Mouse (Mus musculus) kidney, embryonic 16.5 days (tissue): Measurements from ENCODE around the gene Lag3. TPM values are rescaled to one million over a fixed set of nuclear protein-coding genes. Genes with fewer than 3 reads are reported as not detected.

ENCODE experiments used
- ATAC-seq: fragments of 200-750 bp; cut with Nextera tagmentation; 2 replicates; pipeline ENCODE4 v1.8.0; 2017; ENCODE audit warnings: moderate TSS enrichment; ENCODE audit not compliant: low FRiP score, low TSS enrichment
- H3K27ac ChIP-seq: fragments of 300-500 bp; sonication (generic); 2 replicates; pipeline ENCODE4 v1.5.1; 2014; ENCODE audit warnings: low read length
- H3K27me3 ChIP-seq: fragments of 300-500 bp; sonication (generic); 2 replicates; pipeline ENCODE4 v1.6.1; 2014; ENCODE audit warnings: low read length, control low read depth, mixed read lengths; ENCODE audit not compliant: insufficient read depth
- H3K36me3 ChIP-seq: fragments of 300-500 bp; sonication (generic); 2 replicates; pipeline ENCODE4 v1.6.1; 2014; ENCODE audit warnings: low read length, control low read depth, mixed read lengths; ENCODE audit not compliant: insufficient read depth
- H3K4me1 ChIP-seq: fragments of 300-500 bp; sonication (generic); 2 replicates; pipeline ENCODE4 v1.6.1; 2014; ENCODE audit warnings: low read length, control low read depth, mixed read lengths; ENCODE audit not compliant: insufficient read depth
- H3K4me2 ChIP-seq: fragments of 300-500 bp; sonication (generic); replicated peaks from 2 replicates; pipeline ENCODE4 v1.6.1; 2014; ENCODE audit warnings: low read depth, low read length
- H3K4me3 ChIP-seq: fragments of 300-500 bp; sonication (generic); 2 replicates; pipeline ENCODE4 v1.5.1; 2014; ENCODE audit warnings: mild to moderate bottlenecking, low read length
- H3K9ac ChIP-seq: fragments of 300-500 bp; sonication (generic); replicated peaks from 2 replicates; pipeline ENCODE4 v1.6.1; 2014; ENCODE audit warnings: low read length
- H3K9me3 ChIP-seq: fragments of 300-500 bp; sonication (generic); 2 replicates; pipeline ENCODE4 v1.6.1; 2016; ENCODE audit warnings: low read length, control low read depth
- WGBS: fragments of 180-500 bp; shearing (Covaris S2); extraction: QIAGEN DNeasy Blood & Tissue Kit; methylation state at CpG from one replicate; pipeline ENCODE4 v1.1.7; 2014; 5-methylcytosine and 5-hydroxymethylcytosine counted together
- polyA plus RNA-seq: library from polyadenylated mRNA; unstranded; fragments of >200 nt; fragmentation: Nextera tagmentation; extraction: Ambion mirVana; gene quantifications from 2 replicates; pipeline ENCODE4 v1.2.1, GENCODE M21; 2015

Gene Lag3
- polyA plus RNA-seq, 1 experiment from 2014 or later = 1.3 TPM

DNA sequence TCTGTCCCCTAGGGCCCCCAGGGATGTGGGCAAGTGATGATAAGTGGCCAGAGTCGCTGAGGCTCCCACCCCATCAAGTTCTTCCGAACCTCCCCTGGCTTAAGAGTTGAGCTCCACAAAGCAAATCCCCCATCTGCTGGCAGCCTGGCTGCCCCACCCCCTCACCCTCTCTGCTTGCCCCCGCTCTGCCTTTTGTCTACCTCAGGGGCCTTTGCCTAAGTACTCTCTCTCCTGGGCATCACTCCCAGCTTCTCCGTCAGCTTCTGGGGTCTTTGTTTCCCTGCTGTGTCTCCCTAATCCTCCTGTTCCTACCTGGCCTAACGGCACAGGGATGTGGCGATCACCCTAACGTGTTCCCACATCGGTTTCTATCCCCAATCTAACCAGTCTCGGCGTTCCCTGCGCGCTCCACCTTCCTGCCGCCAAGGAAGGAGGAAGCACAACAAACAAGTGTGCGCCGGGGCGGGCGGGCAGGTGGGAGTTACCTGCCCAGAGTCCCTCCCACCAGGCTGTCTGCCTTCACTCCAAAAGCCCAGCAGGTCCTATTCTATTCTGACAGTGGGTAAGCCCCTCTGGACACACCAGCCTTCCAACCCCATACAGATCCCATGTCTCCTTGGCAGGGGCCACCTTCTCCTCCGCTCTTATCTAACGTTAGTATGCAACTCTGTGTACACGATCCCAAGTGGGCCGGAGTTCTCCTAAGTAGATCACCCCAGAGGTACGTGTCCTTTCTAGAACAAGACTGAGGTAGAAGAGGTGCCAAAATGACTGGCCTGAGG lies 3.8 kb upstream of the Lag3 start:
- H3K36me3 ChIP-seq = peaks cover 23% of the 10 kb centered on the region
- peak overlapping the region; percentile 99 for H3K4me2 ChIP-seq
- peaks cover 48% of the 10 kb centered on the region for H3K4me1 ChIP-seq
- peak overlapping the region; percentile 99 for H3K27ac ChIP-seq
- no peaks in the 10 kb centered on the region for H3K9me3 ChIP-seq
- no peaks in the 10 kb centered on the region for H3K27me3 ChIP-seq
- 19% methylated on average over 22 of the region's 22 CpGs for WGBS
- H3K4me3 ChIP-seq = peak overlapping the region; percentile 68
- H3K9ac ChIP-seq = peak overlapping the region; percentile 100
- no peak for ATAC-seq

DNA sequence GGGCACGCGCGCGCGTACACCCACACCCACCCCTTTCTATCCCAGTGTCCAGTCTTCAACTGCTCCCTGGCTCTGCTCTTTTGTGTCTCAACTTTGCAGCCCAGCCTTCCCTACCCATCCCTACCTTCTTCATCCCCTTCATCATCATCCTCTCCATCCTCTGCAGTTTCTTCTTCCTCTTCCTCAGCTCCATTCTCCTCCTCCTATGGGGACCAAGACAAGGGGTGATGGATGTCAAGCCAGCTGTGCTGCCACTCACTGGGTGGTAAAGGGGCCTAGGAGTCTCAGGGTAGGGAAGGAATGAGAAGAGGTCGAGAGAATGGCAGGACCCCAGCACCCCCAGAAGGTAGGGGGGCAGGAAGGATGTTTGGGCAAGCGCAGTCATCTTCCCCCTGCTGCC lies 3.0 kb upstream of the Lag3 start:
- WGBS = 89% methylated on average over 7 of the region's 7 CpGs
- peak overlapping the region; percentile 27 for H3K9ac ChIP-seq
- H3K4me3 ChIP-seq = no peak overlapping the region
- H3K27me3 ChIP-seq = no peaks in the 10 kb centered on the region
- no peak for ATAC-seq
- H3K9me3 ChIP-seq = no peaks in the 10 kb centered on the region
- H3K4me1 ChIP-seq = peaks cover 51% of the 10 kb centered on the region
- peak overlapping the region; percentile 99 for H3K4me2 ChIP-seq
- H3K27ac ChIP-seq = 0 out of 2 replicates have a peak overlapping the region, but pooled peaks have one; percentile 9
- H3K36me3 ChIP-seq = peaks cover 23% of the 10 kb centered on the region

DNA sequence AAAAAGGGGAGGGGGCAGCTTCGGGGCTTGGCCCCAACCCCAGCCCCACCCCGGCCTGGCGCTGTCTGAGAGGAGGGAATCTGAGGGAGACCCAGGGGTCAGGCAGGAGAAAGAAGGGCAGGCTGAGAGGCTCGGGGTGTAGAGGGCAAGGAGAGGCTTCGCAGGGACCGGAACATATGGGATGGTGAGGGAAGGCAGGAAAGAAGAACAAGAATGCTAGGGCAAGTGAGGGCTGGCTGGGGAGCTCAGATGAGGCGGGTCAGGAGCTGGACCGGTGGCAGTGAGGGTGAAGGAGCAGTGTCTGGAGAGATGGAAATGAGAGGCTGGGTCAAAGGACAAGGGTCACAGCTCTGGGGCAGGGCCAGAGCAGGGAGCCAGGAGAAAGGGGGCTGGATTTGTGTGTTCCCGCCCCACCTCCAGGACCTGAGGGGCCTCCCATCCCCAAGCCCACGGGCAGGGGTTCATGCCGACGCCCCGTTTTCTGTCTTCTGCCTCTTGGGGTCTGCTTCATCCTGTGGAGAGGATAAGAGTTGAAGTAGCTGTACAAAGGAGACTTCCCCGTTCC lies 2.3 kb upstream of the Lag3 start:
- no peak for ATAC-seq
- Histone ChIP-seq H3K27me3 (no peaks in the 10 kb centered on the region), H3K36me3 (peaks cover 23% of the 10 kb centered on the region), H3K27ac (0 out of 2 replicates have a peak overlapping the region, but pooled peaks have one; percentile 9), H3K9me3 (no peaks in the 10 kb centered on the region), H3K4me2 (no peak overlapping the region), H3K9ac (no peak overlapping the region), H3K4me3 (no peak overlapping the region), H3K4me1 (peaks cover 45% of the 10 kb centered on the region)
- WGBS = 70% methylated on average over 13 of the region's 14 CpGs

DNA sequence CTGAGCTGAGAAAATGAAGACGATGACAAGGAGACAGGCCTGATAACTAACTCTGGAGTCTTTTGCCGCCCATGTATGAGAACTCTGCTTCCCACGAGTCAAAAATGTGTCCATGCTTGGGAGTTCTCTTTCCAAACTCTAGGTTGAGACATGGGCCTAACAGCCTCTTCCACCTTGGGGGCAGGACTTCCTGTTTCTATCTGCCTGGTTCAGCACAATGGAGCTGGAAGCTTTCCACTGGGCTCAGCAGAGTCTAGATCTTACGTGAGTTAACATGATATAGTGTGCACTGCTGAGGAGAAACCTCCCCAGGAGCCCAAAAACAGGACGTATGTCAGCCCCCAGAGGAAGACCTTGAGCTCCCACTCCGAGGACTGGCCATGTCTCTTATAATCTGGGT lies 1.7 kb upstream of the Lag3 start:
- peaks cover 23% of the 10 kb centered on the region for H3K36me3 ChIP-seq
- H3K27me3 ChIP-seq = no peaks in the 10 kb centered on the region
- no peak overlapping the region for H3K27ac ChIP-seq
- ATAC-seq = no peak
- no peaks in the 10 kb centered on the region for H3K9me3 ChIP-seq
- peaks cover 39% of the 10 kb centered on the region for H3K4me1 ChIP-seq
- no peak overlapping the region for H3K9ac ChIP-seq
- H3K4me2 ChIP-seq = no peak overlapping the region
- H3K4me3 ChIP-seq = no peak overlapping the region
- 70% methylated on average over 6 of the region's 6 CpGs for WGBS

DNA sequence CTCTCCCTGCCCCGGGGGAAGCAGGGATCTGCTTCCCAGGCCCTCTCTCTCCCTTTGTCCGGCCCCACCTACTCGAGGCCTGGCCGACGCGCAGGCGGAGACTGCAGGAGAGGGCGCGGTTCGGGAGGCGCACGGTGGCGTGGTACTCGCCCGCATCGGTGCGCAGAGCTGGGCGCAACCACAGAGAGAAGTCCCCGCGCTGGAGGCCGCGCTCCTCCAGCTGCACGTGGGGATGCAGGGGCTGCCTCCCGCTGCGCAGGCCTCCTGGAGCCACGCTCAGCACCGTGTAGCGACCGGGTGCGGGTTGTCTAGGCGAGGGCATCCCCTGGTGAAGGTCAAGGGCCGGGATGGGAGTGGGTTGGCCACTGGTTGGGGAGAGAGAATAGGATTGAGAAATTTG lies 1.5 kb downstream of the Lag3 start:
- peak overlapping the region; percentile 50 for H3K9ac ChIP-seq
- peaks cover 23% of the 10 kb centered on the region for H3K36me3 ChIP-seq
- peak overlapping the region; percentile 41 for H3K4me2 ChIP-seq
- no peaks in the 10 kb centered on the region for H3K9me3 ChIP-seq
- H3K27ac ChIP-seq = no peak overlapping the region; the same call in 1 of the 2 replicates
- peak; percentile 23; the same call in 1 of the 2 replicates for ATAC-seq
- H3K4me3 ChIP-seq = peak overlapping the region; percentile 14
- peaks cover 29% of the 10 kb centered on the region for H3K4me1 ChIP-seq
- WGBS = 4% methylated on average over 32 of the region's 32 CpGs
- H3K27me3 ChIP-seq = no peaks in the 10 kb centered on the region

DNA sequence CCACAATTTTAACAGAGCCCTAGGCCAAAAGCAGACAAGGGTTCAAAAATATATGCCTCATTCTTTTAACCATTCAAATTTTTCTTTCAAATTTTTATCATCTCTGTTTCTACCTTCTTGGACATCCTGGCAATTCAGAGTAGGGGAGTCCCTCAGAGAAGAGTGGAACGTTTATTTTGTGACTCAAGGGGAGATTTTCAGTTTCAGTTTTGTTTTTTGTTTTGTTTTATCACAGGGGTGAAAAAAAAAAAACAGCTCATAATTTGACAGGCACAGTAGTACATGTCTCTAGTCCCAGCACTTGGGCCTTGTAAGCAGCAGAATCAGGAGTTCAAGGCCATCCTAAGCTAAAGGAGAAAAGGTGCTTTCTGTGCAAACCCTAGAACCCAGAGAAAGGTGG lies 3.7 kb downstream of the Lag3 start:
- H3K9me3 ChIP-seq = no peaks in the 10 kb centered on the region

DNA sequence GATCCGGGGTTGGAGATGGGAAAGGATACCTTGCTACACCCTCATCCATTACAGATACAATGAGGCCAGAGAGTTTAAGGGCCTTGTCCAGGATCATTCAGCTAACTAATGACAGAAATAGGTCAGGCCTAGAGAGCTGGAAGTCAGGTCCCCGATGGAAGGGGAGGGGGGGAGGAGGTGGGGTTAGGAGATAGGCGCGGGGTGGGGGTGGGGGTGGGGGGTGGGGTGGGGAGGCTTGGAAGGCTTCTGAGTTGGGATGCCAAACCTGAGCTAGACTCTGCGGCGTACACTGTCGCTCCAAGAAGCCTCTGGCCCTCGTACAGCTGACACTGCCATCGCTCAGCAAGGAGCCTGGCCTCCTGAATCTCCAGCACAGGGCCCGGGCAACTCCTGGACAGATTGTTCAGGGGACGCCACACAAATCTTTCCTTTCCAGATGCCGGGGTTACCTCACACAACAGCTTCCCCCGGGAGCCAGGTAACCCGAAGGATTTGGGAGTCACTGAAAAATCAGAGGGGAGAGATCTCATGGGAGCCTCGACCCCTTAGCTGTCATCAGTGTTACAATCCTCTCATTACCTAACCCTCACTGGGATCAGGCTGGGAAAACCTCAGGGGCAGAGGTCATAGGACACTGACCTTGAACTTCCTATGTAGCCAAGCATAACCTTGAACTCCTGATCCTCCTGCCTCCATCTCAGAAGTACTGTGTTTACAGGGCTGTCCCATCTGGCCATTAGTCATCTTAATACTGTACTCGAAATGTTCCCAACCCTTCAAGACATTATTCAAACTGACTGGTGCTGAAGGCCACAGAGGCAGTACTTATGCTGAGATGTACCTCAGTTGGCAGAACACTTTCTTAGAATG lies 6.3 kb downstream of the Lag3 start:
- Histone ChIP-seq H3K4me2 (peak overlapping the region; percentile 73), H3K36me3 (no peaks in the 10 kb centered on the region), H3K4me3 (peak overlapping the region; percentile 61), H3K27ac (peak overlapping the region; percentile 99), H3K9ac (peak overlapping the region; percentile 77), H3K9me3 (no peaks in the 10 kb centered on the region), H3K4me1 (peaks cover 21% of the 10 kb centered on the region), H3K27me3 (no peaks in the 10 kb centered on the region)
- 43% methylated on average over 14 of the region's 16 CpGs for WGBS
- ATAC-seq = 0 out of 2 replicates have a peak, but pooled peaks have one; percentile 3

More for the DNA sequence above, 3.7 kb downstream of the Lag3 start:
- Histone ChIP-seq H3K27ac (no peak overlapping the region), H3K4me1 (peaks cover 26% of the 10 kb centered on the region), H3K27me3 (no peaks in the 10 kb centered on the region), H3K4me2 (no peak overlapping the region), H3K36me3 (0 out of 2 replicates have a peak, but pooled peaks cover 3% of the 10 kb centered on the region), H3K4me3 (no peak overlapping the region), H3K9ac (no peak overlapping the region)
- ATAC-seq = no peak
- WGBS = 79% methylated on average over 1 of the region's 1 CpGs

DNA sequence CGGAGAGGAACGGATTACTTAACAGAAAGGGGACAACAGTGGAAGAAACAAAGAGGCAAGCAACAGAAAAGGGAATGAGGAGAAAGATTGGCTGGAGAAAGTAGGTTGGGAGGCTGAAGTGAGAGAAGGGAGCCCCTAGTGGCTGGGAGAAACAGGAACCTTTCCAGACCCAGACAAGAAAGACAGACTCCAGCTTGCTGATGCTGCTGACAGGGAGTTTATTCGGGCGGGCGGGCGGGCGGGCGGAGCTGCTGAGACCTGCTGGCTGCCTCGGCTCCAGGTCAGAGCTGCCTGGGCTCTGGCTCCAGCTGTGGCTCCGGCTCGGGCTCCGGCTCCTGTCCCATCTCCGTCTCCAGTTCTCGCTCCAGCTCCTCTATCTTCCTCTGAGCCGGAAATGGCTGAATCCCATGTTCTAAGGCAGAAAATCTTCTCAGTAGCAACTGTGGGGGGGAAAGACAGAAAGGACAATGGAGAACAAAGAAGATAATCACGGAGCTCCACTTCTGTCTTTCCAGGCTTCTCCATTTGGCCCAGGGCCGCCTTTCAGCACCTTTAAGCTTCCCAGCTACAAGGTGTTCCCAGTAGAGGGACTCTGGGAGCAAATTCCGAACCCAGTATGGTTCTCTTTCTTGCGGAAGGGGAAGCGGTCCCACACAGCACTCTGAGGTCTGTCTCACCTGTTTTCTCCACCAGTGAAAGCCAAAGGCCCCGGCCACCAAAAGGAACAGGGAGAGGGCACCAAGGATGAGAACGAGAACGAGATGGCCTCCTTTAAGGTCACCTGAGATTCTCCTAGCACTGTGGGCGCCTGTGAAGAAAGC lies 7.1 kb downstream of the Lag3 start:
- Histone ChIP-seq H3K36me3 (no peaks in the 10 kb centered on the region), H3K4me1 (peaks cover 13% of the 10 kb centered on the region), H3K4me2 (peak overlapping the region; percentile 73), H3K27ac (peak overlapping the region; percentile 99), H3K27me3 (no peaks in the 10 kb centered on the region), H3K4me3 (peak overlapping the region; percentile 61), H3K9ac (peak overlapping the region; percentile 77), H3K9me3 (no peaks in the 10 kb centered on the region)
- ATAC-seq = peak; percentile 75
- 7% methylated on average over 24 of the region's 24 CpGs for WGBS

DNA sequence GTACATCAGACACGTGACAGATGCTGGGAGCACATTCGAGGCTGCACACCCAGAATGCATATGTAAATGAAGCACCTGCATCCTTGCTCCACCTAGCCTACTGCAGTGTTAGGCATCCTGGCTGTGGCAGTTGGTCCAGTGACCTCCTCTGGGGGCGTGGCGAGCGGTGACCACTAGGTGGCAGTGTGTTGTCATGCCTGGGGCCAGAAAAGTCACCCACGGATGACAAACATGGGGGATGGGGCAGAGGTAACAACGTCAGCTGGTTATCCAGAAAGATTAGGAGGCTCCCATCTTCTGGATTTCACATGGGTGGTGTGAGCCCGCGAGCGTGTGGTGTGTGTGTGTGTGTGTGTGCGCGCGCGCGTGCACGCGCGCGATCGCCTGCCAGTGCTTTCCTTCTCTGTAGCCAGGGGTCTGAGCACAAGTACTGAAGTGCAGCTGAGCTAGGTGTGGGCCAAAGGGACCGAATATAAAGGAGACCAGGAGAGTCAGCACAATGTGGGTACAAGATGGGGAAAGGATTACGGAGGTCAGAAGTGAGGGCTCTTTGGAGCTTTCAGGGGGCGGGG lies 7.8 kb downstream of the Lag3 start:
- under 1% methylated on average over 23 of the region's 23 CpGs for WGBS
- Histone ChIP-seq H3K27me3 (no peaks in the 10 kb centered on the region), H3K4me2 (peak overlapping the region; percentile 73), H3K36me3 (no peaks in the 10 kb centered on the region), H3K9me3 (no peaks in the 10 kb centered on the region), H3K27ac (peak overlapping the region; percentile 99), H3K4me3 (peak overlapping the region; percentile 61), H3K4me1 (peaks cover 13% of the 10 kb centered on the region), H3K9ac (peak overlapping the region; percentile 77)
- peak; percentile 87 for ATAC-seq
